Mouse (Mus musculus) C2C12 (cell line): ENCODE results near the gene 1600012H06Rik. TPM values are rescaled to one million over a fixed set of nuclear protein-coding genes. Genes with fewer than 3 reads are reported as not detected.

Source experiments
- H3K27me3 ChIP-seq: one replicate; pipeline ENCODE4 v1.6.1; 2011; ENCODE audit not compliant: control insufficient read depth, insufficient read depth, insufficient read length
- H3K36me3 ChIP-seq: one replicate; pipeline ENCODE4 v1.6.1; 2011; ENCODE audit not compliant: control insufficient read depth, insufficient read depth
- H3K4me3 ChIP-seq: one replicate; pipeline ENCODE4 v1.5.1; 2011; ENCODE audit warnings: mild to moderate bottlenecking, control low read depth; ENCODE audit not compliant: poor library complexity, insufficient read depth, severe bottlenecking
- H3K79me2 ChIP-seq: one replicate; pipeline ENCODE4 v1.6.1; 2011; ENCODE audit not compliant: control insufficient read depth, insufficient read depth
- H3K79me3 ChIP-seq: one replicate; pipeline ENCODE4 v1.6.1; 2011; ENCODE audit warnings: low read depth, control low read depth
- H3ac ChIP-seq: one replicate; pipeline ENCODE3; 2011; ENCODE audit warnings: low read depth; ENCODE audit not compliant: control insufficient read depth, insufficient read length
- CEBPB ChIP-seq: IDR thresholded peaks from one replicate; pipeline ENCODE4 v1.6.1; 2011; ENCODE audit warnings: low read depth, mild to moderate bottlenecking, control low read depth, moderate library complexity
- CTCF ChIP-seq: IDR thresholded peaks from one replicate; pipeline ENCODE4 v1.5.1; 2011; ENCODE audit not compliant: control insufficient read depth, insufficient read depth, insufficient read length
- FOSL1 ChIP-seq: IDR thresholded peaks from one replicate; pipeline ENCODE4 v1.8.0; 2011; ENCODE audit warnings: mild to moderate bottlenecking, low read length; ENCODE audit not compliant: poor library complexity, insufficient read depth, severe bottlenecking
- MAX ChIP-seq: IDR thresholded peaks from one replicate; pipeline ENCODE4 v1.6.1; 2011; ENCODE audit warnings: mild to moderate bottlenecking, control low read depth
- MYOD1 ChIP-seq: IDR thresholded peaks from one replicate; pipeline ENCODE4 v1.6.1; 2011; ENCODE audit warnings: low read depth; ENCODE audit not compliant: control insufficient read depth, insufficient read length
- MYOG ChIP-seq: IDR thresholded peaks from one replicate; pipeline ENCODE4 v1.6.1; 2011; ENCODE audit not compliant: control insufficient read depth, insufficient read length; ENCODE audit errors: extremely low read depth
- USF1 ChIP-seq: IDR thresholded peaks from one replicate; pipeline ENCODE4 v1.6.1; 2011; ENCODE audit warnings: low read depth, mild to moderate bottlenecking, control low read depth, moderate library complexity
- polyA plus RNA-seq: library from polyadenylated mRNA; unstranded; fragments of >200 nt; fragmentation: generic; extraction: Trizol; gene quantifications from one replicate; pipeline ENCODE4 v1.2.1, GENCODE M21; 2012; ENCODE audit warnings: missing spikeins

The 1600012H06Rik gene
- polyA plus RNA-seq, 1 experiment = 10.3 TPM

DNA sequence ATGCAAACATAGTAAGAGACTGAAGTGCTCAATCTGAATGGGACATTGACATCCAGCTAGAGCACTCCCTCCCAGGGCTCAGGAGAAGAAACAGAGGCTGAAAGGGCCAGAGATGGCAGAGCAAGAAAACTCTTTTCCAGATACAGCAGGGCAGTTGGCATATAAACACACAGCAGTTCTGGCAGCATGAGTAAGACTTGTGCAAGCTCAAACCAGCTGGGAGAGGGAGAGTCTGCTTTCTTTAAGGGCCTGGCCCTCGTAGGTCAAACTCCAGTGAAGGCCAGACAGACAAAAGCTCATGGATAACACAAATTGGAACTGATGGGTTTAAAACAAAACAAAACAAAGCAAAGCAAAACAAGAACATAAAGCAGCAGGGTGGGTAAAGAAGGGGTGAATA is 36.4 kb upstream of the 1600012H06Rik start:
- Histone ChIP-seq H3K4me3 (no peak overlapping the region), H3K27me3 (no peaks in the 10 kb centered on the region), H3K79me3 (no peaks in the 10 kb centered on the region), H3K36me3 (no peaks in the 10 kb centered on the region), H3ac (no peak overlapping the region), H3K79me2 (no peaks in the 10 kb centered on the region)
- no peak for TF ChIP-seq FOSL1
- TF ChIP-seq MYOD1 = no peak
- TF ChIP-seq MYOG = no peak
- TF ChIP-seq CTCF = no peak
- no peak for TF ChIP-seq USF1
- no peak for TF ChIP-seq MAX
- no peak for TF ChIP-seq CEBPB

DNA sequence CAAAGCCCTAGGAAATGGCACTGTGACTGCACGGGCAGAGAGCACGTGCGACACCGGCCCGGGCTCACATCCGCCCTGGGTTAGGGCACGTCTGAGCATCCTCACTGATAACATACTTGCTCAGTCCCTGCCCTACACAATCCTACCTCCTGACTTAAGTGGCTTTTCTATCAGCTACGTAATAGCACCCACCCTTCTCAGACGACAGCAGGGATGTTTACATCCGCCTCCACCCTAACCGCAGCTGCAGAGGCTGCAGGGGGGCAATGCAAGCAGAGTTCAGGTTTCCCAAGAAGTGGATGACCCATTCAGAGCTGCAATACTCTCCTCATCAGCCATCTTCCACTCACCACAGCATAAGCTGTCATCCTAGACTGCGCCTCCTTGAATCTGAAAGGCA is 35.8 kb upstream of the 1600012H06Rik start:
- Histone ChIP-seq H3K27me3 (no peaks in the 10 kb centered on the region), H3K4me3 (no peak overlapping the region), H3K36me3 (no peaks in the 10 kb centered on the region), H3K79me3 (no peaks in the 10 kb centered on the region), H3K79me2 (no peaks in the 10 kb centered on the region), H3ac (no peak overlapping the region)
- no peak for TF ChIP-seq MYOG
- TF ChIP-seq MAX = no peak
- no peak for TF ChIP-seq FOSL1
- TF ChIP-seq MYOD1 = no peak
- no peak for TF ChIP-seq USF1
- TF ChIP-seq CTCF = no peak
- TF ChIP-seq CEBPB = no peak

DNA sequence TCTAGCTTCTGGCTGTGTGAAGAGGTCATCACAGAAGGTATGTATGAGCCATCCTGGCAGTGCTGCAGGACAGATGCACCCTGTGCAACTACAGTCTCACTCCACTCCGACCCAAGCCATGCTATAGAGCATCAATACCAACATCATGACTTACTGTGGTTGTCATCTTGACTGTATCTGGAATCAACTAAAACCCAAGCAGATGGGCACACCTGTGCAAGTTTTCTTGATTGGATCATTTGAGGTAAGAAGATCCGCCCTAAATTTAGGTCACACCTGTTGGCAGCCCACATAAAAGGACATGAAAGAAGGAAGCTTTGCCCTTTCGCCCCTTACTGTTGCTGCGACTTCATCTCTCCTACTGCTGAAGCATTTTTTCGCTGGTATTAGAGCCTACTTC is 33.7 kb upstream of the 1600012H06Rik start:
- Histone ChIP-seq H3K79me3 (no peaks in the 10 kb centered on the region), H3ac (no peak overlapping the region), H3K4me3 (no peak overlapping the region), H3K27me3 (no peaks in the 10 kb centered on the region), H3K79me2 (no peaks in the 10 kb centered on the region), H3K36me3 (no peaks in the 10 kb centered on the region)
- no peak for TF ChIP-seq CEBPB

- Histone ChIP-seq H3K27me3 (no peaks in the 10 kb centered on the region), H3K79me2 (no peaks in the 10 kb centered on the region), H3ac (no peak overlapping the region), H3K4me3 (no peak overlapping the region), H3K36me3 (no peaks in the 10 kb centered on the region), H3K79me3 (no peaks in the 10 kb centered on the region)
- TF ChIP-seq MAX (no peak), CEBPB (no peak), MYOD1 (no peak), CTCF (no peak), FOSL1 (no peak), USF1 (no peak), MYOG (no peak)
These were observed 32.2 kb upstream of the 1600012H06Rik start for GRCm38 (mm10) chr17:14910771-14911170.

GRCm38 (mm10) chr17:14912420-14912819 is 30.6 kb upstream of the 1600012H06Rik start:
- no peaks in the 10 kb centered on the region for H3K36me3 ChIP-seq
- TF ChIP-seq MYOG = no peak
- TF ChIP-seq CEBPB = no peak
- no peak for TF ChIP-seq MAX
- no peak for TF ChIP-seq MYOD1
- no peak for TF ChIP-seq FOSL1
- no peak for TF ChIP-seq USF1
- TF ChIP-seq CTCF = no peak

GRCm38 (mm10) chr17:14912981-14913380 is 30.0 kb upstream of the 1600012H06Rik start:
- no peaks in the 10 kb centered on the region for H3K36me3 ChIP-seq
- H3ac ChIP-seq = no peak overlapping the region
- H3K79me2 ChIP-seq = no peaks in the 10 kb centered on the region
- H3K27me3 ChIP-seq = no peaks in the 10 kb centered on the region
- H3K79me3 ChIP-seq = no peaks in the 10 kb centered on the region
- no peak for TF ChIP-seq MYOD1
- no peak for TF ChIP-seq MAX
- no peak for TF ChIP-seq MYOG
- TF ChIP-seq USF1 = no peak
- TF ChIP-seq FOSL1 = no peak
- no peak for TF ChIP-seq CTCF
- no peak for TF ChIP-seq CEBPB
- no peak overlapping the region for H3K4me3 ChIP-seq

More at GRCm38 (mm10) chr17:14912420-14912819, 30.6 kb upstream of the 1600012H06Rik start:
- Histone ChIP-seq H3ac (no peak overlapping the region), H3K4me3 (no peak overlapping the region), H3K79me2 (no peaks in the 10 kb centered on the region), H3K79me3 (no peaks in the 10 kb centered on the region), H3K27me3 (no peaks in the 10 kb centered on the region)
